Mouse (Mus musculus) E14TG2a.4 (cell line): ENCODE measurements around the gene Eps15.
A peak's percentile ranks its signal among the peaks of the same experiment; 100 is the strongest.

ENCODE experiments used
- H3K27me3 ChIP-seq: 2 replicates; pipeline ENCODE4 v1.6.1; 2014; ENCODE audit warnings: low read length, control low read depth; ENCODE audit not compliant: insufficient read depth
- H3K36me3 ChIP-seq: 2 replicates; pipeline ENCODE4 v1.6.1; 2014; ENCODE audit warnings: low read length, control low read depth; ENCODE audit not compliant: insufficient read depth
- H3K4me1 ChIP-seq: replicated peaks from 2 replicates; pipeline ENCODE4 v1.6.1; 2014; ENCODE audit warnings: low read depth, low read length, control low read depth
- H3K4me3 ChIP-seq: replicated peaks from 2 replicates; pipeline ENCODE4 v1.5.1; 2014; ENCODE audit warnings: mild to moderate bottlenecking, low read length
- H3K9me3 ChIP-seq: 2 replicates; pipeline ENCODE4 v1.6.1; 2014; ENCODE audit warnings: low read length, control low read depth
- CTCF ChIP-seq: conservative IDR thresholded peaks from 2 replicates; pipeline ENCODE4 v1.5.1; 2014; ENCODE audit warnings: low read length
- NANOG ChIP-seq: IDR thresholded peaks from 2 replicates; pipeline ENCODE4 v1.6.1; 2014; ENCODE audit warnings: borderline replicate concordance, low read length, mixed read lengths
- POU5F1 ChIP-seq: IDR thresholded peaks from 2 replicates; pipeline ENCODE4 v1.6.1; 2014; ENCODE audit warnings: low read length, borderline replicate concordance

Gene Eps15

GRCm38 (mm10) chr4:109422436-109422835 is 142.4 kb downstream of the Eps15 start:
- Histone ChIP-seq H3K27me3 (peaks cover 3% of the 10 kb centered on the region; the same call in 1 of the 2 replicates), H3K4me1 (peaks cover 28% of the 10 kb centered on the region), H3K36me3 (no peaks in the 10 kb centered on the region), H3K4me3 (no peak overlapping the region), H3K9me3 (no peaks in the 10 kb centered on the region)
- no peak for TF ChIP-seq CTCF
- no peak for TF ChIP-seq NANOG
- no peak for TF ChIP-seq POU5F1

GRCm38 (mm10) chr4:109423438-109423837 is 143.4 kb downstream of the Eps15 start:
- Histone ChIP-seq H3K9me3 (no peaks in the 10 kb centered on the region), H3K36me3 (no peaks in the 10 kb centered on the region), H3K4me1 (peaks cover 28% of the 10 kb centered on the region), H3K4me3 (no peak overlapping the region), H3K27me3 (peaks cover 10% of the 10 kb centered on the region; the same call in 1 of the 2 replicates)
- TF ChIP-seq POU5F1 (no peak), NANOG (no peak), CTCF (no peak)

- Histone ChIP-seq H3K27me3 (peaks cover 10% of the 10 kb centered on the region; the same call in 1 of the 2 replicates), H3K9me3 (no peaks in the 10 kb centered on the region), H3K4me1 (peaks cover 20% of the 10 kb centered on the region), H3K36me3 (no peaks in the 10 kb centered on the region), H3K4me3 (no peak overlapping the region)
- TF ChIP-seq CTCF = no peak
- no peak for TF ChIP-seq NANOG
- TF ChIP-seq POU5F1 = no peak
These were observed 147.0 kb downstream of the Eps15 start for GRCm38 (mm10) chr4:109427058-109427457.

GRCm38 (mm10) chr4:109430250-109430649 is 150.2 kb downstream of the Eps15 start:
- no peak for TF ChIP-seq NANOG
- no peak for TF ChIP-seq POU5F1
- TF ChIP-seq CTCF = no peak
- Histone ChIP-seq H3K9me3 (no peaks in the 10 kb centered on the region), H3K27me3 (peaks cover 12% of the 10 kb centered on the region; the same call in 1 of the 2 replicates), H3K4me1 (peaks cover 20% of the 10 kb centered on the region), H3K4me3 (peak overlapping the region; percentile 71), H3K36me3 (no peaks in the 10 kb centered on the region)

- Histone ChIP-seq H3K27me3 (peaks cover 12% of the 10 kb centered on the region; the same call in 1 of the 2 replicates), H3K4me1 (peaks cover 20% of the 10 kb centered on the region), H3K9me3 (no peaks in the 10 kb centered on the region), H3K4me3 (peak overlapping the region; percentile 71), H3K36me3 (no peaks in the 10 kb centered on the region)
- TF ChIP-seq NANOG = no peak
- peak; percentile 51 for TF ChIP-seq CTCF
These were observed 150.8 kb downstream of the Eps15 start for GRCm38 (mm10) chr4:109430854-109431253.

GRCm38 (mm10) chr4:109432668-109433375 is 152.8 kb downstream of the Eps15 start:
- no peak overlapping the region for H3K4me3 ChIP-seq
- 0 out of 2 replicates have a peak, but pooled peaks cover 6% of the 10 kb centered on the region for H3K27me3 ChIP-seq
- no peak for TF ChIP-seq POU5F1
- TF ChIP-seq NANOG = no peak
- no peak for TF ChIP-seq CTCF
- no peaks in the 10 kb centered on the region for H3K36me3 ChIP-seq
- H3K4me1 ChIP-seq = peaks cover 20% of the 10 kb centered on the region
- no peaks in the 10 kb centered on the region for H3K9me3 ChIP-seq

- Histone ChIP-seq H3K4me1 (peaks cover 20% of the 10 kb centered on the region), H3K9me3 (no peaks in the 10 kb centered on the region), H3K27me3 (0 out of 2 replicates have a peak, but pooled peaks cover 3% of the 10 kb centered on the region), H3K36me3 (no peaks in the 10 kb centered on the region), H3K4me3 (no peak overlapping the region)
- TF ChIP-seq POU5F1 = no peak
- TF ChIP-seq NANOG = no peak
- no peak for TF ChIP-seq CTCF
These were observed 153.6 kb downstream of the Eps15 start for GRCm38 (mm10) chr4:109433641-109434040.

- Histone ChIP-seq H3K4me1 (peaks cover 20% of the 10 kb centered on the region), H3K36me3 (no peaks in the 10 kb centered on the region), H3K9me3 (no peaks in the 10 kb centered on the region), H3K4me3 (no peak overlapping the region), H3K27me3 (0 out of 2 replicates have a peak, but pooled peaks cover 3% of the 10 kb centered on the region)
- TF ChIP-seq NANOG (no peak), CTCF (no peak), POU5F1 (no peak)
These were observed 154.2 kb downstream of the Eps15 start for GRCm38 (mm10) chr4:109434256-109434655.
